Mouse (Mus musculus): ENCODE data around the gene Etl4. TPM values are rescaled to one million over a fixed set of nuclear protein-coding genes. Genes with fewer than 3 reads are reported as not detected.

The Etl4 gene
- polyA plus RNA-seq, 1 experiment, result not detected

GRCm38 (mm10) chr2:20532623-20533022, 623.0 kb downstream of the Etl4 start:
- H3K4me1 ChIP-seq (ENCODE audit: control insufficient read depth), result no peaks in the 10 kb centered on the region
- H3K4me3 ChIP-seq (replicated peaks), result no peak overlapping the region
- TF ChIP-seq TAL1 (IDR thresholded peaks at IDR 0.05; ENCODE audit: low read length) (no peak), GATA1 (IDR thresholded peaks at IDR 0.05; ENCODE audit: low read length) (no peak)
- H3K9me3 ChIP-seq (ENCODE audit: control insufficient read depth, low read length), result no peaks in the 10 kb centered on the region
- H3K36me3 ChIP-seq (ENCODE audit: control insufficient read depth), result no peaks in the 10 kb centered on the region; the same call in 1 of the 2 replicates
- H3K27me3 ChIP-seq (ENCODE audit: control insufficient read depth), result no peaks in the 10 kb centered on the region

- H3K4me3 ChIP-seq (replicated peaks), result no peak overlapping the region
- no peaks in the 10 kb centered on the region for H3K36me3 ChIP-seq (ENCODE audit: control insufficient read depth)
- no peak for TF ChIP-seq TAL1 (IDR thresholded peaks at IDR 0.05; ENCODE audit: low read length)
- no peak for TF ChIP-seq GATA1 (IDR thresholded peaks at IDR 0.05; ENCODE audit: low read length)
- no peaks in the 10 kb centered on the region for H3K4me1 ChIP-seq (ENCODE audit: control insufficient read depth)
- no peaks in the 10 kb centered on the region for H3K9me3 ChIP-seq (ENCODE audit: control insufficient read depth, low read length)
- no peaks in the 10 kb centered on the region for H3K27me3 ChIP-seq (ENCODE audit: control insufficient read depth)
Measured at GRCm38 (mm10) chr2:20537785-20538184, 628.2 kb downstream of the Etl4 start.

- no peak overlapping the region for H3K4me3 ChIP-seq (replicated peaks)
- TF ChIP-seq TAL1 (IDR thresholded peaks at IDR 0.05; ENCODE audit: low read length), result no peak
- TF ChIP-seq GATA1 (IDR thresholded peaks at IDR 0.05; ENCODE audit: low read length), result no peak
- H3K9me3 ChIP-seq (ENCODE audit: control insufficient read depth, low read length), result no peaks in the 10 kb centered on the region
- H3K4me1 ChIP-seq (ENCODE audit: control insufficient read depth), result no peaks in the 10 kb centered on the region
- no peaks in the 10 kb centered on the region for H3K27me3 ChIP-seq (ENCODE audit: control insufficient read depth)
- H3K36me3 ChIP-seq (ENCODE audit: control insufficient read depth), result no peaks in the 10 kb centered on the region
Measured at GRCm38 (mm10) chr2:20538871-20539270, 629.3 kb downstream of the Etl4 start.

GRCm38 (mm10) chr2:20541261-20541660, 631.7 kb downstream of the Etl4 start:
- Histone ChIP-seq H3K36me3 (ENCODE audit: control insufficient read depth) (no peaks in the 10 kb centered on the region), H3K4me3 (replicated peaks) (no peak overlapping the region), H3K27me3 (ENCODE audit: control insufficient read depth) (no peaks in the 10 kb centered on the region), H3K4me1 (ENCODE audit: control insufficient read depth) (no peaks in the 10 kb centered on the region), H3K9me3 (ENCODE audit: control insufficient read depth, low read length) (no peaks in the 10 kb centered on the region)
- TF ChIP-seq GATA1 (IDR thresholded peaks at IDR 0.05; ENCODE audit: low read length), result no peak

- Histone ChIP-seq H3K4me1 (ENCODE audit: control insufficient read depth) (no peaks in the 10 kb centered on the region), H3K36me3 (ENCODE audit: control insufficient read depth) (no peaks in the 10 kb centered on the region), H3K9me3 (ENCODE audit: control insufficient read depth, low read length) (no peaks in the 10 kb centered on the region), H3K27me3 (ENCODE audit: control insufficient read depth) (no peaks in the 10 kb centered on the region), H3K4me3 (replicated peaks) (no peak overlapping the region)
- TF ChIP-seq TAL1 (IDR thresholded peaks at IDR 0.05; ENCODE audit: low read length) (no peak), GATA1 (IDR thresholded peaks at IDR 0.05; ENCODE audit: low read length) (no peak)
Measured at GRCm38 (mm10) chr2:20542286-20542685, 632.7 kb downstream of the Etl4 start.

GRCm38 (mm10) chr2:20545624-20546023, 636.0 kb downstream of the Etl4 start:
- H3K4me3 ChIP-seq (replicated peaks), result no peak overlapping the region
- TF ChIP-seq TAL1 (IDR thresholded peaks at IDR 0.05; ENCODE audit: low read length), result no peak
- no peak for TF ChIP-seq GATA1 (IDR thresholded peaks at IDR 0.05; ENCODE audit: low read length)

GRCm38 (mm10) chr2:20546496-20547348, 637.1 kb downstream of the Etl4 start:
- TF ChIP-seq GATA1 (IDR thresholded peaks at IDR 0.05; ENCODE audit: low read length) (no peak), TAL1 (IDR thresholded peaks at IDR 0.05; ENCODE audit: low read length) (no peak)
- no peak overlapping the region for H3K4me3 ChIP-seq (replicated peaks)

More at GRCm38 (mm10) chr2:20545624-20546023, 636.0 kb downstream of the Etl4 start:
- H3K36me3 ChIP-seq (ENCODE audit: control insufficient read depth), result no peaks in the 10 kb centered on the region
- no peaks in the 10 kb centered on the region for H3K27me3 ChIP-seq (ENCODE audit: control insufficient read depth)
- H3K9me3 ChIP-seq (ENCODE audit: control insufficient read depth, low read length), result no peaks in the 10 kb centered on the region
- no peaks in the 10 kb centered on the region for H3K4me1 ChIP-seq (ENCODE audit: control insufficient read depth)

GRCm38 (mm10) chr2:20547349-20547677, 637.7 kb downstream of the Etl4 start:
- Histone ChIP-seq H3K36me3 (ENCODE audit: control insufficient read depth) (no peaks in the 10 kb centered on the region), H3K4me1 (ENCODE audit: control insufficient read depth) (no peaks in the 10 kb centered on the region), H3K4me3 (replicated peaks) (no peak overlapping the region), H3K9me3 (ENCODE audit: control insufficient read depth, low read length) (no peaks in the 10 kb centered on the region), H3K27me3 (ENCODE audit: control insufficient read depth) (no peaks in the 10 kb centered on the region)
- no peak for TF ChIP-seq TAL1 (IDR thresholded peaks at IDR 0.05; ENCODE audit: low read length)
- TF ChIP-seq GATA1 (IDR thresholded peaks at IDR 0.05; ENCODE audit: low read length), result no peak

More at GRCm38 (mm10) chr2:20546496-20547348, 637.1 kb downstream of the Etl4 start:
- Histone ChIP-seq H3K27me3 (ENCODE audit: control insufficient read depth) (no peaks in the 10 kb centered on the region), H3K9me3 (ENCODE audit: control insufficient read depth, low read length) (no peaks in the 10 kb centered on the region), H3K4me1 (ENCODE audit: control insufficient read depth) (no peaks in the 10 kb centered on the region), H3K36me3 (ENCODE audit: control insufficient read depth) (no peaks in the 10 kb centered on the region)

GRCm38 (mm10) chr2:20547686-20548624, 638.4 kb downstream of the Etl4 start:
- no peaks in the 10 kb centered on the region for H3K27me3 ChIP-seq (ENCODE audit: control insufficient read depth)
- no peaks in the 10 kb centered on the region for H3K36me3 ChIP-seq (ENCODE audit: control insufficient read depth)
- H3K9me3 ChIP-seq (ENCODE audit: control insufficient read depth, low read length), result no peaks in the 10 kb centered on the region
- TF ChIP-seq GATA1 (IDR thresholded peaks at IDR 0.05; ENCODE audit: low read length) (no peak), TAL1 (IDR thresholded peaks at IDR 0.05; ENCODE audit: low read length) (no peak)
- no peak overlapping the region for H3K4me3 ChIP-seq (replicated peaks)
- H3K4me1 ChIP-seq (ENCODE audit: control insufficient read depth), result no peaks in the 10 kb centered on the region

Measured in erythroblast, embryonic 14.5 days (primary cell).